27 mouse cellular contexts compared by ENCODE assay signal in genomic region chr6:27781371-27781770, GRCm38 (mm10).
"Had no signal": no experiment of that assay in that cellular context is flagged by ENCODE, and none has a peak within 500 bp of the region (broad histone marks: within the 10 kb centered on the region; RNA-seq: fewer than 3 reads in every experiment).

No protein-coding gene starts in this region.

- H3K4me1 ChIP-seq: embryonic facial prominence, embryonic 10.5 days; embryonic facial prominence, embryonic 12.5 days; embryonic facial prominence, embryonic 13.5 days; embryonic facial prominence, embryonic 15.5 days; forebrain, embryonic 10.5 days; forebrain, embryonic 12.5 days; forebrain, embryonic 13.5 days; forebrain, embryonic 15.5 days had no signal

- ATAC-seq: forebrain, embryonic 13.5 days; forebrain, embryonic 14.5 days; forebrain, embryonic 15.5 days; forebrain, embryonic 16.5 days; forebrain, postnatal 0 days had no signal

- H3K4me2 ChIP-seq: embryonic facial prominence, embryonic 12.5 days; embryonic facial prominence, embryonic 13.5 days; embryonic facial prominence, embryonic 15.5 days; forebrain, embryonic 12.5 days; forebrain, embryonic 13.5 days; forebrain, embryonic 15.5 days had no signal

- H3K4me3 ChIP-seq: embryonic facial prominence, embryonic 10.5 days; embryonic facial prominence, embryonic 12.5 days; embryonic facial prominence, embryonic 13.5 days; embryonic facial prominence, embryonic 15.5 days; erythroblast, embryonic 14.5 days; forebrain, embryonic 10.5 days; forebrain, embryonic 12.5 days; forebrain, embryonic 13.5 days; forebrain, embryonic 15.5 days; gastrocnemius, adult 2 months; heart, adult 2 months had no signal

- H3K9ac ChIP-seq: embryonic facial prominence, embryonic 12.5 days; embryonic facial prominence, embryonic 13.5 days; embryonic facial prominence, embryonic 15.5 days; forebrain, embryonic 12.5 days; forebrain, embryonic 13.5 days; forebrain, embryonic 15.5 days; forebrain, postnatal 0 days had no signal

- H3K9me3 ChIP-seq: embryonic facial prominence, embryonic 10.5 days; embryonic facial prominence, embryonic 12.5 days; embryonic facial prominence, embryonic 13.5 days; embryonic facial prominence, embryonic 15.5 days; forebrain, embryonic 10.5 days; forebrain, embryonic 12.5 days; forebrain, embryonic 13.5 days; forebrain, embryonic 15.5 days had no signal

- H3K36me3 ChIP-seq: embryonic facial prominence, embryonic 10.5 days; embryonic facial prominence, embryonic 12.5 days; embryonic facial prominence, embryonic 13.5 days; embryonic facial prominence, embryonic 15.5 days; forebrain, embryonic 10.5 days; forebrain, embryonic 12.5 days; forebrain, embryonic 15.5 days had no signal

- H3K27ac ChIP-seq: embryonic facial prominence, embryonic 10.5 days; embryonic facial prominence, embryonic 12.5 days; embryonic facial prominence, embryonic 13.5 days; embryonic facial prominence, embryonic 15.5 days; forebrain, embryonic 10.5 days; forebrain, embryonic 12.5 days; forebrain, embryonic 13.5 days; forebrain, embryonic 15.5 days; gastrocnemius, adult 2 months; heart, adult 2 months had no signal

- H3K27me3 ChIP-seq: embryonic facial prominence, embryonic 12.5 days; embryonic facial prominence, embryonic 13.5 days; embryonic facial prominence, embryonic 15.5 days; forebrain, embryonic 12.5 days; forebrain, embryonic 13.5 days; forebrain, embryonic 15.5 days had no signal

- DNase-seq: cerebellum, adult 9-10 months; cerebellum, adult 9-11 months; cerebellum, postnatal 10 days; cerebellum, postnatal 14 days; cerebellum, postnatal 25 days; cerebellum, postnatal 36 days; embryo, embryonic 11 days; forebrain, postnatal 0 days; gastrocnemius, adult 2 months; gastrocnemius, postnatal 10 days; gastrocnemius, postnatal 14 days; gastrocnemius, postnatal 25 days; gastrocnemius, postnatal 36 days; heart, adult 11 months; heart, adult 18-20 months; heart, adult 2 months had no signal
